Mouse (Mus musculus) retina, postnatal 1 day (tissue): Measurements from ENCODE around the gene Acot2.
"Not testable (repeated sequence)": the region's sequence is repeated elsewhere in the genome, so short reads cannot be mapped to it uniquely, and the experiment has no call there.

Experiments
- DNase-seq: peaks from one replicate; pipeline ENCODE4 v3.0.0-alpha.2; 2012

The Acot2 gene

GRCm38 (mm10) chr12:83987583-83988441 is at the start of gene Acot2:
Gene Acot2 (plus strand): TSS chr12:83987861.
- peak; percentile 92 for DNase-seq

- DNase-seq: not testable (repeated sequence)
These were observed 49.1 kb upstream of the Acot2 start for GRCm38 (mm10) chr12:83938592-83938991.

- no peak for DNase-seq
These were observed 48.3 kb upstream of the Acot2 start for GRCm38 (mm10) chr12:83939332-83939731.

GRCm38 (mm10) chr12:83940031-83940430 is 47.6 kb upstream of the Acot2 start:
- DNase-seq: no peak

GRCm38 (mm10) chr12:83941938-83942337 is 45.7 kb upstream of the Acot2 start:
- DNase-seq: no peak

- DNase-seq: no peak
These were observed 40.3 kb upstream of the Acot2 start for GRCm38 (mm10) chr12:83947260-83947811.

- DNase-seq: no peak
These were observed 38.6 kb upstream of the Acot2 start for GRCm38 (mm10) chr12:83949043-83949442.

- DNase-seq: no peak
These were observed 37.7 kb upstream of the Acot2 start for GRCm38 (mm10) chr12:83949776-83950492.

GRCm38 (mm10) chr12:83950493-83950839 is 37.2 kb upstream of the Acot2 start, which contains the start of gene Riox1:
Gene Riox1 (plus strand): TSS chr12:83950608.
- DNase-seq: peak; percentile 93

GRCm38 (mm10) chr12:83950840-83951701 is 36.6 kb upstream of the Acot2 start:
- DNase-seq: peak; percentile 70

- DNase-seq: no peak
These were observed 35.7 kb upstream of the Acot2 start for GRCm38 (mm10) chr12:83951711-83952575.

GRCm38 (mm10) chr12:83958278-83958677 is 29.4 kb upstream of the Acot2 start:
- DNase-seq: no peak

- DNase-seq: no peak
These were observed 22.4 kb upstream of the Acot2 start for GRCm38 (mm10) chr12:83965235-83965634.

- peak; percentile 49 for DNase-seq
These were observed 15.5 kb upstream of the Acot2 start for GRCm38 (mm10) chr12:83972117-83972516.

- DNase-seq: no peak
These were observed 8.8 kb upstream of the Acot2 start for GRCm38 (mm10) chr12:83978862-83979261.

- no peak for DNase-seq
These were observed 6.0 kb upstream of the Acot2 start for GRCm38 (mm10) chr12:83981615-83982014.

- DNase-seq: no peak
These were observed 2.9 kb upstream of the Acot2 start, which contains the start of gene Heatr4 for GRCm38 (mm10) chr12:83984752-83985151. Gene Heatr4 (minus strand): TSS chr12:83984852.

GRCm38 (mm10) chr12:83987242-83987582 is 449 bp upstream of the Acot2 start:
- no peak for DNase-seq

- DNase-seq: no peak
These were observed 822 bp downstream of the Acot2 start for GRCm38 (mm10) chr12:83988483-83988882.

GRCm38 (mm10) chr12:83989378-83989777 is 1.7 kb downstream of the Acot2 start:
- no peak for DNase-seq

GRCm38 (mm10) chr12:83997221-83997620 is 9.6 kb downstream of the Acot2 start:
- no peak for DNase-seq
